Mouse (Mus musculus): ENCODE results near the gene Olfr791.

Olfr791 gene

GRCm38 (mm10) chr10:129521492-129521891 lies at the start of gene Olfr791:
Gene Olfr791 (plus strand): TSS chr10:129521792.
- DNase-seq (ENCODE audit: low spot score), result no peak

GRCm38 (mm10) chr10:129473256-129473655 lies 48.3 kb upstream of the Olfr791 start:
- DNase-seq (ENCODE audit: low spot score), result no peak

GRCm38 (mm10) chr10:129473723-129474122 lies 47.9 kb upstream of the Olfr791 start:
- no peak for DNase-seq (ENCODE audit: low spot score)

- DNase-seq (ENCODE audit: low spot score), result no peak
These were observed 37.1 kb upstream of the Olfr791 start, which contains the start of gene Olfr789 for GRCm38 (mm10) chr10:129484452-129484851. Gene Olfr789 (plus strand): TSS chr10:129484752.

GRCm38 (mm10) chr10:129490101-129490500 lies 31.5 kb upstream of the Olfr791 start:
- no peak for DNase-seq (ENCODE audit: low spot score)

GRCm38 (mm10) chr10:129498192-129498591 lies 23.4 kb upstream of the Olfr791 start, which contains the start of gene Olfr790:
Gene Olfr790 (plus strand): TSS chr10:129498492.
- DNase-seq (ENCODE audit: low spot score), result no peak

GRCm38 (mm10) chr10:129538862-129539261 lies 17.3 kb downstream of the Olfr791 start, which contains the start of gene Olfr792:
Gene Olfr792 (plus strand): TSS chr10:129539162.
- DNase-seq (ENCODE audit: low spot score), result no peak

GRCm38 (mm10) chr10:129549354-129549753 lies 27.8 kb downstream of the Olfr791 start:
- no peak for DNase-seq (ENCODE audit: low spot score)

GRCm38 (mm10) chr10:129567355-129567754 lies 45.8 kb downstream of the Olfr791 start, which contains the start of gene Olfr794:
Gene Olfr794 (plus strand): TSS chr10:129567655.
- DNase-seq (ENCODE audit: low spot score), result no peak

- DNase-seq (ENCODE audit: low spot score), result no peak
These were observed 55.5 kb downstream of the Olfr791 start for GRCm38 (mm10) chr10:129577066-129577465.

All from lung, postnatal 25 days (tissue).